Mouse (Mus musculus) liver, embryonic 14.5 days (tissue): ENCODE data around the gene Wars2. TPM values are rescaled to one million over a fixed set of nuclear protein-coding genes. Genes with fewer than 3 reads are reported as not detected.

Experiments used
- ATAC-seq: fragments of 200-750 bp; cut with Nextera tagmentation; 2 replicates; pipeline ENCODE4 v1.8.0; 2017; ENCODE audit warnings: moderate number of reproducible peaks, mild to moderate bottlenecking, moderate library complexity; ENCODE audit not compliant: insufficient read depth
- DNase-seq, 3 experiments: peaks; one replicate each; pipeline ENCODE4 v3.0.0-alpha.2; 2012 to 2013; ENCODE audit warnings: low read depth in 3 of 3, low spot score in 3 of 3
- H3K27ac ChIP-seq: fragments of 300-500 bp; sonication (generic); 2 replicates; pipeline ENCODE4 v1.5.1; 2014; ENCODE audit warnings: moderate library complexity, mild to moderate bottlenecking, control low read depth, inconsistent platforms
- H3K27me3 ChIP-seq: fragments of 300-500 bp; sonication (generic); 2 replicates; pipeline ENCODE4 v1.6.1; 2014; ENCODE audit warnings: mild to moderate bottlenecking, low read length, moderate library complexity; ENCODE audit not compliant: control insufficient read depth, insufficient read depth
- H3K36me3 ChIP-seq: fragments of 300-500 bp; sonication (generic); replicated peaks from 2 replicates; pipeline ENCODE4 v1.6.1; 2014; ENCODE audit warnings: low read depth; ENCODE audit not compliant: control insufficient read depth, insufficient read depth
- H3K4me1 ChIP-seq, 2 experiments: fragments of 200-500 bp in 1 of 2; fragments of 300-500 bp in 1 of 2; sonication (generic) in 1 of 2; replicated peaks; 2 replicates each; pipeline ENCODE4 v1.6.1; 2012 to 2014; ENCODE audit warnings: antibody characterized with exemption in 1 of 2, inconsistent platforms in 1 of 2, low read length in 1 of 2; ENCODE audit not compliant: control insufficient read depth in 2 of 2, insufficient read depth in 2 of 2
- H3K4me2 ChIP-seq: fragments of 300-500 bp; sonication (generic); 2 replicates; pipeline ENCODE4 v1.6.1; 2014; ENCODE audit warnings: low read depth, mild to moderate bottlenecking, control low read depth, moderate library complexity
- H3K4me3 ChIP-seq, 2 experiments: fragments of 200-500 bp in 1 of 2; fragments of 300-500 bp in 1 of 2; sonication (generic) in 1 of 2; 2 replicates each; pipeline ENCODE4 v1.5.1; 2012 to 2014; ENCODE audit warnings: low read depth in 2 of 2, low read length in 2 of 2, mild to moderate bottlenecking in 2 of 2, control low read depth in 1 of 2, inconsistent platforms in 1 of 2, moderate library complexity in 1 of 2; ENCODE audit not compliant: insufficient read depth in 1 of 2
- H3K9ac ChIP-seq: fragments of 300-500 bp; sonication (generic); replicated peaks from 2 replicates; pipeline ENCODE4 v1.6.1; 2014; ENCODE audit warnings: mild to moderate bottlenecking, control low read depth, moderate library complexity
- H3K9me3 ChIP-seq: fragments of 300-500 bp; sonication (generic); 2 replicates; pipeline ENCODE4 v1.6.1; 2016; ENCODE audit warnings: low read length, mixed read lengths; ENCODE audit not compliant: control insufficient read depth
- CTCF ChIP-seq: IDR thresholded peaks from 2 replicates; pipeline ENCODE4 v1.5.1; 2016; ENCODE audit warnings: antibody characterized with exemption, low read depth, control low read depth
- EP300 ChIP-seq: IDR thresholded peaks from 2 replicates; pipeline ENCODE4 v1.6.1; 2016; ENCODE audit warnings: antibody characterized with exemption, low read depth
- WGBS: fragments of 180-500 bp; shearing (Covaris S2); extraction: QIAGEN DNeasy Blood & Tissue Kit; methylation state at CpG from one replicate; pipeline ENCODE4 v1.1.7; 2014; ENCODE audit not compliant: insufficient replicate concordance; 5-methylcytosine and 5-hydroxymethylcytosine counted together
- polyA plus RNA-seq, 2 experiments: library from polyadenylated mRNA; depleted of rRNA in 1 of 2; stranded (reverse) in 1 of 2; unstranded in 1 of 2; fragments of >200 nt; fragmentation: Nextera tagmentation in 1 of 2; extraction: Ambion mirVana in 1 of 2; gene quantifications; 2 replicates each; pipeline versions ENCODE4 v1.2.1 to v1.2.3; 2012 to 2014

Gene Wars2
- polyA plus RNA-seq, 2 experiments, result 2.1 to 2.8 TPM

DNA sequence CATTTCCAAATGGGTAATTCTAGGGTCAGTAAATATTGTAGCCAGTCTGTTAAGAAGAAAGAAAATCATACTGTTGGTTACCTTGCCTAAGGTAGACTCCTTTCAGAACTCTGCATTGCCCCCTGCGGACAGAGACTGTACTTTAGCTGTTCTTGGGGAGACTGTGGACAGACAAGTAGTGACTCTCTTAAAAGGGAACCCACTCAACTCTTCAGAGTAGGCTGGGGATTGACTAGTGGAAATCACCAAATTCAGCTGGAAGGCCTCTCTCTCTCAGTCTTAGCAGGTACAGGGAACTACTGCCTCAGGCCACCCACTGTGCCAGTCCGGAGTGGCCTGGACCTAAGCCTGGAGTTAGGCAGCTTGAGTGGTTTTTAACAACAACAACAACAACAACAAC lies 121.1 kb downstream of the Wars2 start:
- Histone ChIP-seq H3K36me3 (no peaks in the 10 kb centered on the region), H3K27ac (no peak overlapping the region), H3K4me3 (no peak overlapping the region), H3K27me3 (peaks cover 63% of the 10 kb centered on the region), H3K4me1 (no peaks in the 10 kb centered on the region), H3K9ac (no peak overlapping the region), H3K4me2 (no peak overlapping the region), H3K9me3 (no peaks in the 10 kb centered on the region)
- DNase-seq (no peak), ATAC-seq (no peak)
- WGBS, result 13% methylated on average over 2 of the region's 2 CpGs
- TF ChIP-seq CTCF (no peak), EP300 (no peak)

- no peak overlapping the region for H3K4me2 ChIP-seq
- H3K4me3 ChIP-seq, result no peak overlapping the region
- H3K27me3 ChIP-seq, result peaks cover 48% of the 10 kb centered on the region
- DNase-seq, result no peak
- no peak overlapping the region for H3K27ac ChIP-seq
- no peak for ATAC-seq
- no peaks in the 10 kb centered on the region for H3K4me1 ChIP-seq
- H3K9ac ChIP-seq, result no peak overlapping the region
- H3K9me3 ChIP-seq, result no peaks in the 10 kb centered on the region
- WGBS, result 24% methylated on average over 9 of the region's 9 CpGs
- TF ChIP-seq CTCF (no peak), EP300 (no peak)
- no peaks in the 10 kb centered on the region for H3K36me3 ChIP-seq
These were observed 122.6 kb downstream of the Wars2 start for GRCm38 (mm10) chr3:99263471-99263903.

DNA sequence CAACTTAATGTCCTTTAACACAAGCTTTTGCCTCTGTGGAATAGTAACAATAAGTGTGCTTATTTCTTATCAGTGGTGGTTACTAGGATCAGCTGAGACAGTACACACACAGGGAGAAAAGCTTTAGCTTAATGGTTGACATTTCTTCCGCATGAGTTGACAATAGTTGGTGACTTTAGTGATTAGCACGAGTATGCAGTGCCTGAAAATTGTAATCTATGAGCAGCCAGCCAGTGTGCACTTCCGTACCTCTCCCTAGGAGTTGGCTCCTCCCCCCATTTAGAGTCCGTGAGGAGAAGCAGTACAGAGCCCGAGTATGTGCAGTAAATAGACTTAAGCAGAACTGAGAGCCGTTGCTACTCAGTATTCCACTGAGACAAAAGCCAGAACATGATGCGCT lies 123.8 kb downstream of the Wars2 start:
- H3K9me3 ChIP-seq, result no peaks in the 10 kb centered on the region
- no peak overlapping the region for H3K27ac ChIP-seq
- TF ChIP-seq EP300, result no peak
- TF ChIP-seq CTCF, result no peak
- no peaks in the 10 kb centered on the region for H3K4me1 ChIP-seq
- H3K4me2 ChIP-seq, result no peak overlapping the region
- peaks cover 37% of the 10 kb centered on the region for H3K27me3 ChIP-seq
- no peak overlapping the region for H3K9ac ChIP-seq
- H3K36me3 ChIP-seq, result no peaks in the 10 kb centered on the region
- 18% methylated on average over 7 of the region's 7 CpGs for WGBS
- ATAC-seq, result no peak
- no peak overlapping the region for H3K4me3 ChIP-seq
- DNase-seq, result no peak

DNA sequence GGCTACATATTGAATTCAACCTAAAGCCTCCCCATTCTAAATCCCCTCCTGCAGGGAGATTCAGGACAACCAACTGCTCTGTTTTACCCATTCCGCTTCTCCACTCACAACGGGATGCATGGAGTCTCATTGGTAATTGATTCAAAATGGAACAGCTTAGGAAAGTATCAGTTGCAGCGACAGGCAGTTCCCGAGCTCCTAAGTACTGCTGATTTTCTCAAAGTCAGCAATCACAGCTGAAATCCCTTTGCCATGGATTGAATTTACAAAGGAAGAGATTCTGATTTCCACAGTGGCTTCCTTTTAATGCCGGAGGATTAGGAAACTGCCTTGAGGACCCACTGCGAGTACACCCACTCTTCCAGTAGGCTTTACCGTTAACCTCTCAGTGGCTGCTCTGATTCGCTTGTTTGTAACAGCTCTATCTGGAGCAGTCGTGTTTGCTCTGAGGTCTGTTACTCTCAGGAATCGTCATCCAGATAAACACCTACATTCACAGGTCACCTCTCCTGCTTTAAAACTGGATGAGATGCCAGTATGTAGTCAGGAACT lies 126.0 kb downstream of the Wars2 start:
- Histone ChIP-seq H3K27me3 (peaks cover 19% of the 10 kb centered on the region), H3K27ac (no peak overlapping the region), H3K9me3 (no peaks in the 10 kb centered on the region), H3K4me3 (no peak overlapping the region), H3K9ac (no peak overlapping the region), H3K4me1 (no peaks in the 10 kb centered on the region), H3K36me3 (no peaks in the 10 kb centered on the region), H3K4me2 (no peak overlapping the region)
- no peak for DNase-seq
- TF ChIP-seq CTCF (no peak), EP300 (no peak)
- ATAC-seq, result no peak
- WGBS, result 40% methylated on average over 10 of the region's 10 CpGs

DNA sequence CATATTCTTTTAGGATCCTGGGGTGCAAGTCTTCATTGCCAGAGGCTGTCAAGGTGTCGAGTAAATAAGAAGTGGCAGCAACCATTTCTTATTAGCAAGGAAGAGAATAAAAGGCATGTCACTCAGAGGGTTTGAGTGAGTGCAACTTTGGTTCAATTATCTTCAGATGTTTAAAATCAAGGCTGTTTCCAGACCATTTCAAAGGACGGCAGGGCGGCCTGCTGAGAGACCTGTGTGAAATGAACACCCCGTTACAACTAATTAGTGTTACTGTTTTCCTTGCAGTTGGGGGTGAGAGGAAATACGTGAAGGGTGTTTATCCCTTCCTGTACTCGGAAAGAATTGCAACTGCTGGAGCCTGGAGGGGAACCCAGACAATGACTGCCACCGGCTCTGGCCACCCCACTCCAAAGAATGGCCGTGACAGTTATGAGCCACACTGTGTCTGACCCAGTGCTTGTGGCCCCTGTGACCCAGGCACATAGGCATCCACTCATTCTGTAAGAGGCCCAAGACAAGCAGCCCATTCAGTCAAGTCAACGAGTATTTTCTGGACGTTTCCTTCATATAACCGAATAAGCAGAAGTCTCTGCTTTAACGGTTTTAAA lies 137.2 kb downstream of the Wars2 start:
- no peaks in the 10 kb centered on the region for H3K4me1 ChIP-seq
- 47% methylated on average over 12 of the region's 12 CpGs for WGBS
- ATAC-seq (no peak), DNase-seq (no peak)
- H3K4me2 ChIP-seq, result no peak overlapping the region
- no peaks in the 10 kb centered on the region for H3K27me3 ChIP-seq
- H3K9ac ChIP-seq, result no peak overlapping the region
- no peaks in the 10 kb centered on the region for H3K9me3 ChIP-seq
- no peak overlapping the region for H3K4me3 ChIP-seq
- H3K36me3 ChIP-seq, result no peaks in the 10 kb centered on the region
- no peak for TF ChIP-seq EP300
- no peak for TF ChIP-seq CTCF
- no peak overlapping the region for H3K27ac ChIP-seq
